Mouse (Mus musculus): ENCODE results near the gene Aco2. TPM values are rescaled to one million over a fixed set of nuclear protein-coding genes. Genes with fewer than 3 reads are reported as not detected.
"Not testable (repeated sequence)": the region's sequence is repeated elsewhere in the genome, so short reads cannot be mapped to it uniquely, and the experiment has no call there.

Aco2 gene
- polyA plus RNA-seq, 1 experiment: 242 TPM

DNA sequence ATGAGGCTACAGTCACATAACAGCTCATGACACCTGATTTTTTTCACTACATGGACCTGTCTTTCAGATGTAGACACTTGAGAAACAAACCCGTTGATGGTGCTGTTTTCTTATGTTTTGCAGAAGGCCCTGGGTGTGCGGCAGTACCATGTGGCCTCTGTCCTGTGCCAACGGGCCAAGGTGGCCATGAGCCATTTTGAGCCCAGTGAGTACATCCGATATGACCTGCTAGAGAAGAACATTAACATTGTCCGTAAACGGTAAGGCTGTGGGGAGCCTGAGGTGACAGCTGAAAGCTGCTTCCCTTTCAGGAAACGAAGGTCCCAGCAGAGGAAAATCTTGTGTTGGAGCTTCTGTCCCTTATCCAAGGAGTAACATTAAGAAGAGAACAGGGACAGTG, 17.1 kb downstream of the Aco2 start:
- DNase-seq: no peak
- TF ChIP-seq POLR2A (IDR thresholded peaks at IDR 0.05; ENCODE audit: borderline replicate concordance, extremely low read depth, low read depth, low read length) (no peak), CTCF (IDR thresholded peaks at IDR 0.05; ENCODE audit: insufficient read depth, low read length) (no peak)
- 89% methylated on average over 7 of the region's 7 CpGs for WGBS
- Histone ChIP-seq H3K4me1 (ENCODE audit: control insufficient read depth, insufficient read depth, low read length) (peaks cover 3% of the 10 kb centered on the region), H3K4me3 (replicated peaks; ENCODE audit: extremely low read depth, low read depth, low read length) (no peak overlapping the region)

DNA sequence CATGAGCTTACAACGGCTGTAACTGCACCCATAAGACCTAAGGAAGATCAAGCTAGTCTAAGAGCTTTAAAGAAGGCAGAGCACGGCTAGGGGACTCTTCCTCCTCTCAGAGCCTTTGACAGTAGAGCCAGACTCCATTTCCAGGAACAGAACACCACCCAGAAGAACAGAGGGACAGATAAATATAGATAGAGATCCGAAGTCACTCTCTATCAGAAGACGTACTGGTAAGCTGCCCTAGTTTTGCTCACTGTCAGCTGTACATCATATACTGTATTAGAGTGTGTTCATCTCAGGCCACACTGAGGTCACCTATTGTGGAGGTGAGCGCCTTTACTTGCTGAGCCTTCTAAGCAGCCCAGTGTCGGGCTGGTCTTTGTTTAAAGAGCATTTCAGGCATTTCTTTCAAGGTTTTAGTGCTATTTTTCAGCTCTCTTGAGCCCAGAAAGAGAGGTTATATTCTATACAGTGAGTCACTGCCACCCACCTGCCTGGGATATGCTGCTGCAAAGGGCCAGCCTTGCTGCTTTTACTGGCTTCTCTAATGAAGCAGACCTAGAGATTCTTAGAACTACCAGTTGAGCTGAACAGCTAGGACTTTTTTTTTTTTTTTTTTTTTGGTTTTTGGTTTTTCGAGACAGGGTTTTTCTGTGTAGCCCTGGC, 19.2 kb downstream of the Aco2 start:
- Histone ChIP-seq H3K4me1 (ENCODE audit: control insufficient read depth, insufficient read depth, low read length) (peaks cover 5% of the 10 kb centered on the region), H3K4me3 (replicated peaks; ENCODE audit: extremely low read depth, low read depth, low read length) (no peak overlapping the region)
- WGBS: 81% methylated on average over 7 of the region's 7 CpGs
- no peak for TF ChIP-seq CTCF (IDR thresholded peaks at IDR 0.05; ENCODE audit: insufficient read depth, low read length)
- DNase-seq: no peak

DNA sequence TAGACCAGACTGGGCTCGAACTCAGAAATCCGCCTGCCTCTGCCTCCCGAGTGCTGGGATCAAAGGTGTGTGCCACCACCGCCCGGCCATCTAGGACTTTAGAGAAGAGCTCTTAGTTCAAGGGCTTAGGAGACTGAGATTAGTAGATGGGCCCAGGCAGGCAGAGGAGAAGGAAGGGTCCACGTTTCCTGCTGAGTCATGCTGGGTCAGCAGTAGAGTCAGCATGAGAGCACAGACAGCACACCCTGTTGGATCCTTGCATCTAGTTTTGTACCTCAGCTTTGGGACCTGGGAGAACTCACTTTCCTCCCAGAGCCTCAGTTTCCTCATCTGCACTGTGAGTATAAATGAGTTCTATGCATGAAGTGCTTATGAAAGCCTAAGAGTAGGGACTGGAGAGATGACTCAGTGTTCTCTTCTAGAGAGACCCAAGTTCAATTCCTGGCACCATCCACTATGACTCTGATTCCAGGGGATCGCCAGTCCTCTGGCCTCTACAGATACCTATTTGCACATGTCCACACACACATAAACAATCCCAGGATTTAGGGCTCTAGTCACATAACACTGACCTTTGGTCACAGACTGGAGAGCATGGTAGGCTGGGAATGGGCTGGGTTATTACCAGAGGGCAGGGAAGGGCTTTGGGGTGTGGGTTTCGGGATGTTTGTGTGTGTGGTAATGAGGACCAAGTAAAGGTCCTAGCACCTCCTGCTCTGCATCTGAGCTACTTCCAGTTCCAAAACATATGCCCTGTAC, 19.9 kb downstream of the Aco2 start:
- Histone ChIP-seq H3K4me3 (replicated peaks; ENCODE audit: extremely low read depth, low read depth, low read length) (no peak overlapping the region), H3K4me1 (ENCODE audit: control insufficient read depth, insufficient read depth, low read length) (peaks cover 3% of the 10 kb centered on the region; the same call in 1 of the 2 replicates)
- TF ChIP-seq POLR2A (IDR thresholded peaks at IDR 0.05; ENCODE audit: borderline replicate concordance, extremely low read depth, low read depth, low read length) (no peak), CTCF (IDR thresholded peaks at IDR 0.05; ENCODE audit: insufficient read depth, low read length) (no peak)
- no peak for DNase-seq
- 81% methylated on average over 8 of the region's 8 CpGs for WGBS

DNA sequence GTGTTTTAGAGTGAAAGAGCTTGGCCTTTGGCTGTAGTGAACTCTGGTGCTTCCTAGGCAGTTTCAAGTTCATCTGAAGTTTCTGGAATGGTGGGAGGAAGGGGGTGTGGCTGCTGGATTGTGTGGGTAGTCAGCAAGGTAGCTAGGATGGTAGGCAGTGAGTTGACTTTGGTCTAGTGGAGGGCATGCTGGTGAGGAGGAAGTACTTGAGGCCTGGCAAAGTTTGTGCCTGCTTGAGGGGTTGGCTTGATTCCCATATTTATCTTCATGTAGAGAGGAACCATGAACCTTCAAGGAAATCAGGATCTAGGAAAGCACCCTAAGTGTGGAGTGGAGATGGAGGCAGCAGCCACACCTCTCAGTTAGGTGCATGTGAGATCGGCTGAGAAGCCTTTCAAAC, 21.9 kb downstream of the Aco2 start:
- peaks cover 3% of the 10 kb centered on the region; the same call in 1 of the 2 replicates for H3K4me1 ChIP-seq (ENCODE audit: control insufficient read depth, insufficient read depth, low read length)
- no peak overlapping the region for H3K4me3 ChIP-seq (replicated peaks; ENCODE audit: extremely low read depth, low read depth, low read length)
- peak; percentile 59 for DNase-seq
- WGBS: 74% methylated on average over 1 of the region's 1 CpGs
- no peak for TF ChIP-seq POLR2A (IDR thresholded peaks at IDR 0.05; ENCODE audit: borderline replicate concordance, extremely low read depth, low read depth, low read length)
- TF ChIP-seq CTCF (IDR thresholded peaks at IDR 0.05; ENCODE audit: insufficient read depth, low read length): no peak

DNA sequence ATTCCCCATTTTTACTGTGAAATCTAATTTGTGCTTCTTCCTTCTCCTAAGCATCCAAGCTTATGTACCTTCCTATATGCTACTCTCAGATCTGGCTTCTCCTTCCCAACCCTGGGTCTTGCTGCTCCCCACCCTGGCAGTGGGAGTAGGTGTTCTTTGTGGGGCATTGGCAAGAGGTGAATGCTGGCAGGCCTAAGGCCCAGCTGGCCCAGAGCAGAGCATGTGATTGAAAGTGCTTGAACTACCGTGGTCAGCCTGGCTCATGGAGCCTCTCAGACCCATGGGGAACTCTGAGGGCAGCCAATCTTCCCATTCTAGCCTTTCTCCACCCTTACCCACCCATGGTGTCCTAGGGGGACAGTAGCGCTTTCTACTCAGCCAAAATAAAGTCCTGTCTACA, 24.3 kb downstream of the Aco2 start:
- H3K4me3 ChIP-seq (replicated peaks; ENCODE audit: extremely low read depth, low read depth, low read length): no peak overlapping the region
- WGBS: 85% methylated on average over 2 of the region's 2 CpGs
- H3K4me1 ChIP-seq (ENCODE audit: control insufficient read depth, insufficient read depth, low read length): peaks cover 3% of the 10 kb centered on the region; the same call in 1 of the 2 replicates
- DNase-seq: no peak
- TF ChIP-seq CTCF (IDR thresholded peaks at IDR 0.05; ENCODE audit: insufficient read depth, low read length) (no peak), POLR2A (IDR thresholded peaks at IDR 0.05; ENCODE audit: borderline replicate concordance, extremely low read depth, low read depth, low read length) (no peak)

DNA sequence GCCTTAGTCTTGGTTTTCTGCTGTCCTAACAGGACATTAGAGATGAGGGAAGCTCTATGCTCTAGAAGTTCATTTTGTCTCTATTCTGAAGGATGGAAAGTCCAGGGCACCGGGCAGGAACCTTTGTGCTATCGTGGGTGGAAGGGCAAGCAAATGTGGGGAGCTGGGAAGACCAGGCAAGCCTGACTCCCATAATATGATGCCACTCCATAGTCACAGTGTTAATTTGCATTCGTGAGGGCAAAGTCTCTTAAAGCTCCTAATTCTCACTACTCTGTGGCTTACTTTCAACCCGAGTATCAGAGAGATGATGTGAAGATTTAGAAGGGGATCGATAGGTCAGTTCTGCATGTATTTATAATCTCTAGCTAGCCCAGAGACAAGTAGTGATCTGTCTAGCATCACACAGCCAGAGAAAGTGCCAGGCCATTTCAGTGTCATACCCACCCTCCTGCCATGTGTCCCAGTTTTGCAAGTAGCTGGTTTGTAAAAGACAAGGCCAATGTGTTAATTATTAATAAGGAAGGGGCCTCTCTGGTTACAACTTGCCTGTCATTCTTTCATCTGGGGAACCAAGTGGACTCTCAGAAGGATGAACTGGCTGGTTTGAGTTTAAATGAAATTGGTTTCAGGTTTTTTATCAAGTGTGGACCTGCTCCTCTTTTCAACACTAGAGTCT, 25.6 kb downstream of the Aco2 start:
- 90% methylated on average over 5 of the region's 5 CpGs for WGBS
- TF ChIP-seq CTCF (IDR thresholded peaks at IDR 0.05; ENCODE audit: insufficient read depth, low read length): no peak
- TF ChIP-seq POLR2A (IDR thresholded peaks at IDR 0.05; ENCODE audit: borderline replicate concordance, extremely low read depth, low read depth, low read length): no peak
- H3K4me3 ChIP-seq (replicated peaks; ENCODE audit: extremely low read depth, low read depth, low read length): no peak overlapping the region
- no peak for DNase-seq
- peaks cover 3% of the 10 kb centered on the region; the same call in 1 of the 2 replicates for H3K4me1 ChIP-seq (ENCODE audit: control insufficient read depth, insufficient read depth, low read length)

DNA sequence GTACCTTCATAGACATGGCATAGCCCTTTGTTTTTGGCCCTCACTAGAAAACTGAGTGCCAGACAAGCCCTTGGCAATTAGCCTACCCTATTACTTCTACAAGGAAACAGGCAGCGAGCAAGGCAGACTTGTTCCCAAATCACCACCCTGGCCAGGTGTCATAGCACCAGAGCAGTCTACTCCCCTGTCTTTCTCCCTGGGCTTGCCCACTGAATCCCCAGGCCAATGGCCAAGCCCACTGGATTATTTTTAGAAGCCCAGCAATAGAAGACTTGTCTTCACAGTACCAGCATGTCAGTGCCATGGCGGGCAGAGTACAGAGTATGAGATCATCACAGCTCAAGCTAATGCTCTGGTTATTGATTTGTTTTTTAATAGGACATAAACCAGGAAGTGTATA, 26.6 kb downstream of the Aco2 start:
- TF ChIP-seq POLR2A (IDR thresholded peaks at IDR 0.05; ENCODE audit: borderline replicate concordance, extremely low read depth, low read depth, low read length) (no peak), CTCF (IDR thresholded peaks at IDR 0.05; ENCODE audit: insufficient read depth, low read length) (no peak)
- no peak for DNase-seq
- H3K4me3 ChIP-seq (replicated peaks; ENCODE audit: extremely low read depth, low read depth, low read length): no peak overlapping the region
- peaks cover 3% of the 10 kb centered on the region; the same call in 1 of the 2 replicates for H3K4me1 ChIP-seq (ENCODE audit: control insufficient read depth, insufficient read depth, low read length)
- 69% methylated on average over 2 of the region's 2 CpGs for WGBS

DNA sequence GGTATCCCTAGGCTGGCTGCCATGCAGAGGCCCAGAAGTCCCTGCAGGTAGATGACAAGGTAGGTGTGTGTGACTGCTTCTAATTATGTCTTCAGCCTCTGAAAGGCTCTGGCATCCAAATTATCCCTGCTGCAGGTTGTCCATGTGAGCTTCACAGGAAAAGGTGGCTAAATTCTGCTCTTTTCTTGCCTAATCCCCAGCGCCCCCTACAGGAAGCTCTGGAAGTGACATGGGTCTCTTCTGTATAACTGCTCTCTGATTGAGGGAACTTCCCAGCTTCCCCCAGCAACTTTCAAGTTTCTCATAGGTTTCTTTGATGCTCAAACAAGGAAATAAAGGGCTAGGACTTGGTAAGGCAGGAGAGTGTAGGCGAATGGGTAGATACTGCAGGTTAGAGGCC, 32.8 kb downstream of the Aco2 start:
- WGBS: 33% methylated on average over 2 of the region's 2 CpGs
- Histone ChIP-seq H3K4me1 (ENCODE audit: control insufficient read depth, insufficient read depth, low read length) (no peaks in the 10 kb centered on the region), H3K4me3 (replicated peaks; ENCODE audit: extremely low read depth, low read depth, low read length) (no peak overlapping the region)
- DNase-seq: peak; percentile 77
- TF ChIP-seq POLR2A (IDR thresholded peaks at IDR 0.05; ENCODE audit: borderline replicate concordance, extremely low read depth, low read depth, low read length) (no peak), CTCF (IDR thresholded peaks at IDR 0.05; ENCODE audit: insufficient read depth, low read length) (peak; percentile 39; the same call in 1 of the 2 replicates)

DNA sequence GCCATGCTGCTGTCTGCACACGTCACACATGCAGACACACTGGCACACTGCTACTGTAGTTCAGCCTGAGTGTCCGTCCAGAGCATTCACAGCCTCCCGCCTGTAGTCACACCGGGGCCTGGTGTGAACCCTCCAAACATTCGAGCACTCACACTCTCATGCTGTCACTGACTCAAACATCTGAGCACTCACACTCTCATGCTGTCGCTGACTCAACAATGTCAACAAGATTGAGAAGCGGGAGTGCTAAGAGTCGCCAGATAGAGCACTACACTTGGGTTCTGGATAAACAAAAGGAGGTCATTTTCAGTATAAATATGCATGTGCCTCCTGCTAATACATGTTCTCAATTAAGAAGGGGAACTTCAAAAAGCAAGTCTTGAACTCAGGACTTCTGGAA, 35.8 kb downstream of the Aco2 start:
- H3K4me3 ChIP-seq (replicated peaks; ENCODE audit: extremely low read depth, low read depth, low read length): no peak overlapping the region
- no peak for DNase-seq
- no peak for TF ChIP-seq CTCF (IDR thresholded peaks at IDR 0.05; ENCODE audit: insufficient read depth, low read length)
- no peak for TF ChIP-seq POLR2A (IDR thresholded peaks at IDR 0.05; ENCODE audit: borderline replicate concordance, extremely low read depth, low read depth, low read length)
- WGBS: 66% methylated on average over 8 of the region's 8 CpGs
- no peaks in the 10 kb centered on the region for H3K4me1 ChIP-seq (ENCODE audit: control insufficient read depth, insufficient read depth, low read length)

DNA sequence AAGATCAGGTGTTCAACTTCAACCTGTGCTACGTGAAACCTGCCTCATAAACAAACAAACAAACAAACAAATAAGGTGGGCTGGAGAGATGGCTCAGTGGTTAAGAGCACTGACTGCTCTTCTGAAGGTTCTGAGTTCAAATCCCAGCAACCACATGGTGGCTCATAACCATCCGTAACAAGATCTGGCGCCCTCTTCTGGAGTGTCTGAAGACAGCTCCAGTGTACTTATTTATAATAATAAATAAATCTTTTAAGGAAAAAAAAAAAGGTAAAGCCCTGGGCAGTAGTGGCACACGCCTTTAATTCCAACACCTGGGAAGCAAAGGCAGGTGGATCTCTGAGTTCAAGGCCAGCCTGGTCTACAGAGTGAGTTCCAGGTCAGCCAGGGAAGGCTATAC, 36.7 kb downstream of the Aco2 start:
- not testable (repeated sequence) for H3K4me3 ChIP-seq (replicated peaks; ENCODE audit: extremely low read depth, low read depth, low read length); DNase-seq; H3K4me1 ChIP-seq (ENCODE audit: control insufficient read depth, insufficient read depth, low read length)
- 87% methylated on average over 4 of the region's 4 CpGs for WGBS
